Mouse (Mus musculus) heart, postnatal 14 days (tissue): ENCODE measurements at regions not wholly inside any gene's neighbourhood (a gene's known extent, or its start where the extent isn't known, plus 50 kb on each side); places are given as distances from the start of the nearest gene placed in this dataset.

Experiments
- DNase-seq, 2 experiments: peaks; one replicate each; pipeline ENCODE4 v3.0.0; 2021 to 2022
- intact Hi-C: fragments of 180-260 bp; cut with DNase I; formaldehyde crosslinking; loops from one replicate; pipeline ENCODE4 v1.15.1; 2025

DNA sequence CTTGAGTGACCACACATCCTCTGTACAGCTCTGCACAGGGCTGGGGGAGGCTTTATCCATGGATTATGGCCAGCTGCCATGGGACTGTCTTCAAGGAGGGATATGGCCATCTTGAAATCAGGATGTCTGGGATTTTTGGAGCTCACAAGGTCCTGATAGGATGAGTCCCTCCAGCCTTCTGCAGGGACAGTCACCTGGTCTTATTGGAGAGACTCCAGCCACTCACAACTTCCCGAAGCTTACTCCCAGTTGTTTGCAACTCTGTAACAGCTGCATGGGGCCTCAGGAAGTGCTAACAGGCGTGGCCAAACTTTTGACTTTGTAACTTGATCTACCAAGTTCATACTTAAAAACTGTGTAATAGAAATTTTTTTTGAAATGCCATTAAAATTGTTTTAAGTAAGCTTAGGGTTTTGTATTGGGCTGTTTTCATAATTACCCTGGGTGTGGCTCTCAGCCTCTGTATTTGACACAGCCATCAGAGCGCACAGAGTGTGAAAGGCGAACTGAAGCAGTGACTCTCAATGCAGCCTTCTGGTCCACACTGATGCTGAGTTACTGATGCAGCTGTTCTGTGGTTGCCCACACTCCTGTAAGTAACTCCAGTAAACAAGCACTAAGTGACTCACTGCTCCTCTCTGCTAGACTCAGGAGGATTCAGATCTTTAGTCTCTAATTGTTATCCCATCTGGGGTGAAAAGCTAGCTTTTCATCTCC, 84.0 kb upstream of the Zc3h12a start:
- peak in 1 of 2 experiments; percentile 7 for DNase-seq
- intact Hi-C loops = no loop called here

DNA sequence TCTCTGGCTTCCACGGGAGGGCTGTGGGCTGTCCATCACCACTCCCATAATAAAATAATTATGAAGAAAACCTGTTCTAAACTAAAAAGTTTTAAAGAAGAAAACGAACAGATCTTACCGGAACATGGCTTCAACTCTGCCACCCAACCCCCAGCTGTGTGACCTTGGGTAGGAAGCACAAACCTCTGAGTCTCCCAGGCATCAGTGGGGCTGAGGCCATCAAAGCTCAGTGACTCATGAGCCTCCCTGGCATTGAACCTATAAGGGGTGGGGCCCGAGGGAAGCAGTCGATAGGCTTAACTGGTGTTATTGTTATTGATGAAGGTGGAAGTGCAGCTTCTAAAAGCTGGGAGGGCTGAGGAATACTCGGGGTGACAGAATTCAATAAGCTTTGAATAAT, 83.1 kb upstream of the Zc3h12a start:
- intact Hi-C loops = no loop called here
- no peak for DNase-seq

GRCm38 (mm10) chr4:125208136-125208915, 80.7 kb upstream of the Zc3h12a start:
- no peak for DNase-seq
- intact Hi-C loops = no loop called here

GRCm38 (mm10) chr4:125203521-125203920, 75.9 kb upstream of the Zc3h12a start:
- DNase-seq = no peak
- intact Hi-C loops = no loop called here

- intact Hi-C loops = no loop called here
- no peak for DNase-seq
These were observed 74.1 kb upstream of the Zc3h12a start for GRCm38 (mm10) chr4:125201638-125202325.

- DNase-seq = no peak
- intact Hi-C loops = no loop called here
These were observed 73.1 kb upstream of the Zc3h12a start for GRCm38 (mm10) chr4:125200762-125201161.

DNA sequence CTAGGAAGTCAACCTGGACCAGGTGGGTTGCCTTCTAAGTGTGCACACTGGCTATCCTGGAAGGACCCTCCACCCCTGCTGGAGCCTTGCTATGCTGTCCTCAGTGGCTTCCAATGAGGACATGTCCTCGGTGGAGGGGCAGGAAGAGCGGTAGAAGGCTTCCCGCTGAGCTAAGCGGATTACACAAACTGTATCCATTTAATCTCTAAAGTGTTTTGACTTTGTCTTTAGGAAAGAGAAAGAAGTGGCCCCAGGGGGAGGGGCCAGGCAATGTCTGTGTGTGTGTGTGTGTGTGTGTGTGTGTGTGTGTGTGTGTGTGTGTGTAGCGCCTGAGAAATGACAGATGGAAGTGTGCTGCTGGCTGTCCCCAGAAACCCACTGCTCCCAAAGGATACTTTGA, 71.6 kb upstream of the Zc3h12a start:
- DNase-seq = no peak
- intact Hi-C loops = no loop called here

- intact Hi-C loops = no loop called here
These were observed 68.3 kb upstream of the Zc3h12a start for GRCm38 (mm10) chr4:125195901-125196435.

GRCm38 (mm10) chr4:125194722-125195380, 67.2 kb upstream of the Zc3h12a start:
- DNase-seq = no peak
- intact Hi-C loops = no loop called here

More at GRCm38 (mm10) chr4:125195901-125196435, 68.3 kb upstream of the Zc3h12a start:
- no peak for DNase-seq

DNA sequence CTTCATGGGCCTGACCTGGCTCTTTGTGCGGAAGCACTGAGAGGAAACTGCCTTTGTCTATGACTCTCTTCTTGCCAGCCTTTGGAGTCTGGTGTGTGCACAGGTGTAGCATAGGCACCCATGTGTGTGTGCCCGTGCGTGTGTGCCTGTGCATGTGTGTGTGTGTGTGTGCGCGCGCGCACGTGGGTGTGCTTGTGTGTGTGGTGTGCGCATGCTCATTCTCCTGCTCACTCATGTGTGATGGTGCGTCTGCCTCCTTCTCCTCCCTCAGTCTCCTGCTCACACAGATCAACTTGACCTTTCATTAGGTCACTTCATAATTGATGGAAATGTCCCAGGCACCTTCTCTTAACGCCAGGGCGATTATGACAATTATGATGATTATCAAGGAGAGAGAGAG, 66.7 kb upstream of the Zc3h12a start:
- intact Hi-C loops = no loop called here

GRCm38 (mm10) chr4:125191680-125192079, 64.0 kb upstream of the Zc3h12a start:
- intact Hi-C loops = no loop called here
- no peak for DNase-seq

More for the DNA sequence above, 66.7 kb upstream of the Zc3h12a start:
- DNase-seq = no peak

- peak in 1 of 2 experiments; percentile 3 for DNase-seq
- intact Hi-C loops = no loop called here
These were observed 63.4 kb upstream of the Zc3h12a start for GRCm38 (mm10) chr4:125191010-125191409.

DNA sequence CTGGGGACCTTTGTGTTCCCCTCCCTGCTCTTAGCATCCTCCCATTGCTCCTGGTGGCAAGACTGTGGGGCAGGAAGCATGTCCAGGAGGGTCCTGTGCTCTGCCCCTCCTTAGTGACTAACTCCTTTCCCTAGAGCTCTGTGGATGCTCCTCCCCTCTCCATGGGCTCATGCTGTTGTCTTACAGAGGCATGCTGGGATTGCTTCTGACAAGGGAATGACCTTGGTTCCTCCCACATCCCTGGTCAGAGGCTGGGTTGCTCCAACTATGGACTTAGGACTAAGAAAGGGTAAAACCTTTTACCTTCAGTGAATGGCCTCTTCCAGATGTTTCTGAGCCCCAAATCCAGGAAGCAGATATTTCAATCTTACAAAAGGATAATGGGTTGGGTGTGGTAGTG, 62.3 kb upstream of the Zc3h12a start:
- intact Hi-C loops = no loop called here
- DNase-seq = no peak

DNA sequence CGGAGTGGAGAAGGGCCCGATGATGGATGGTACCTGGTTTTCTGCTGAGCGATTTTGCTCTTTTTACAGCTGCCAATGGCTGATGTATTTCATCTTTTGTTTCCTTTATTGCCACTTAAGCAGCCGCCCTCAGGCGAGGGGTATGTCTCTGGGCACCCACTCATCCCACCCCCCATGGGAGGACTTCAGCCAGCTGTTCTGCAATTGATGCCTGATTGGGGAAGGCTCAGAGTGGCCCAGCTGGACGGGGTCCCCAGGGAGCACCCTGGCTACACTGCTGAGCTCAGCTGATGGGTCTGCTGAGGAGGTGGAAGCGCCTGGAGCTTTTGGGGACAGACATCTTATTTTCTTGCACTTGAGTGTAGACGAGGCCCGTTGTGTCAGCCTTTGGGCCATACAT, 58.6 kb upstream of the Zc3h12a start:
- no peak for DNase-seq
- intact Hi-C loops = no loop called here

DNA sequence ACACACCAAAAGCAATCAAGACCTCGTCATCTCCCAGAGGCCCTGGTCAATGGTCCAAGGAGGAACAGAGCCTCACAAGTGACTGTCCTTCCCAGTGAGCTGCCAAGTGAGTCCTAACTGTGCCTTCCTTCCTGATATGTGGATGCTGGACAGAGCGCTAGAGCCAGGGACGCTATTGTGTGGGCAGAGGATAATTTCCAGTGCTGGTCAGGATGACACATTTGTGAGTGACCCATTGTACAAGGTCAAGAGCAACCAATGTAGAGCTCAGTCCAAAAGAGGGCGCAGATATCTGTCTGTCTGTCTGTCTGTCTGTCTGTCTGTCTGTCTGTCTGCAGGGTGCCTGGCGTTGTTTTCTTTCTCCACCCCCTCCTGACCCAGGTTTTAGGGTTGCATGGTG, 57.4 kb upstream of the Zc3h12a start:
- intact Hi-C loops = no loop called here

DNA sequence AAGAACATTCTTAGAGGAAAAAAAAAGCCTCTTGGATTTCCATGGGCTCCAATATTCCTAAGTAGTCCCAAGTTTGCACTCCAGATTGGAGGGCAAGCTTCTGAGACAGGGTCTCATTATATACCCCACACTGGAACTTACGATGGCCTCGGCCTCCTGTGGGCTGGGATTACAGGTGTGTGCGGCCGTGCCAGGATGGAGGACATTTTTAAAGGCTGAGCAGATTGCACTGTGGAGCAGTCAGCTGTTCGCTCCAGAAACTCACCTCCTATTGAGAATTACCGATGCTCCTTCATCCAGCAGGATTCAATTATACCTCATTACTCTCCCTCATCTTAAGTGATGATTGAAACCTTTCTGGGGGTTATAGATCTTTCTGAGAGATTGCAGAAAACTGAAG, 53.3 kb upstream of the Zc3h12a start:
- intact Hi-C loops = no loop called here
- DNase-seq = no peak

More for the DNA sequence above, 57.4 kb upstream of the Zc3h12a start:
- DNase-seq = no peak

- intact Hi-C loops = no loop called here
These were observed 50.9 kb upstream of the Zc3h12a start for GRCm38 (mm10) chr4:125178552-125178951.

GRCm38 (mm10) chr4:125177666-125178065, 50.0 kb upstream of the Zc3h12a start:
- intact Hi-C loops = no loop called here

More at GRCm38 (mm10) chr4:125178552-125178951, 50.9 kb upstream of the Zc3h12a start:
- no peak for DNase-seq

More at GRCm38 (mm10) chr4:125177666-125178065, 50.0 kb upstream of the Zc3h12a start:
- DNase-seq = no peak
